Mouse (Mus musculus) testis, adult 2 months (tissue): ENCODE results near the gene Chad.

Experiments
- CTCF ChIP-seq: fragments of 200-500 bp; IDR thresholded peaks from 2 replicates; pipeline ENCODE4 v1.5.1; 2012; ENCODE audit warnings: low read depth, mild to moderate bottlenecking, inconsistent platforms, low read length, moderate library complexity; ENCODE audit not compliant: control insufficient read depth, insufficient read depth, insufficient replicate concordance
- POLR2A ChIP-seq: fragments of 200-500 bp; IDR thresholded peaks from 2 replicates; pipeline ENCODE4 v1.6.1; 2012; ENCODE audit warnings: low read depth, mild to moderate bottlenecking, inconsistent platforms, low read length, moderate library complexity; ENCODE audit not compliant: control insufficient read depth

- TF ChIP-seq CTCF (no peak), POLR2A (no peak)
Measured at GRCm38 (mm10) chr11:94580111-94580740, 15.4 kb downstream of the Chad start.
